Mouse (Mus musculus) stomach, embryonic 14.5 days (tissue): ENCODE measurements at regions not wholly inside any gene's neighbourhood (a gene's known extent, or its start where the extent isn't known, plus 50 kb on each side); places are given as distances from the start of the nearest gene placed in this dataset.

ENCODE experiments used
- ATAC-seq: fragments of 200-750 bp; cut with Nextera tagmentation; 2 replicates; pipeline ENCODE4 v1.8.0; 2017; ENCODE audit warnings: low read depth, moderate TSS enrichment; ENCODE audit not compliant: insufficient number of reproducible peaks, insufficient read depth, low FRiP score
- H3K27ac ChIP-seq: fragments of 300-500 bp; sonication (generic); 2 replicates; pipeline ENCODE4 v1.5.1; 2014; ENCODE audit warnings: mild to moderate bottlenecking, low read length, moderate library complexity, mixed read lengths
- H3K27me3 ChIP-seq: fragments of 300-500 bp; sonication (generic); 2 replicates; pipeline ENCODE4 v1.6.1; 2014; ENCODE audit warnings: low read length, control low read depth, mixed read lengths; ENCODE audit not compliant: control insufficient read depth, insufficient read depth
- H3K36me3 ChIP-seq: fragments of 300-500 bp; sonication (generic); 2 replicates; pipeline ENCODE4 v1.6.1; 2014; ENCODE audit warnings: mild to moderate bottlenecking, control low read depth, low read length, moderate library complexity, mixed read lengths; ENCODE audit not compliant: control insufficient read depth, insufficient read depth
- H3K4me1 ChIP-seq: fragments of 300-500 bp; sonication (generic); 2 replicates; pipeline ENCODE4 v1.6.1; 2014; ENCODE audit warnings: low read length, control low read depth, mixed read lengths; ENCODE audit not compliant: control insufficient read depth, insufficient read depth
- H3K4me2 ChIP-seq: fragments of 300-500 bp; sonication (generic); replicated peaks from 2 replicates; pipeline ENCODE4 v1.6.1; 2014; ENCODE audit warnings: low read depth, low read length, control low read depth
- H3K4me3 ChIP-seq: fragments of 300-500 bp; sonication (generic); 2 replicates; pipeline ENCODE4 v1.5.1; 2014; ENCODE audit warnings: low read depth, low read length, control low read depth
- H3K9ac ChIP-seq: fragments of 300-500 bp; sonication (generic); replicated peaks from 2 replicates; pipeline ENCODE4 v1.6.1; 2014; ENCODE audit warnings: low read depth, mild to moderate bottlenecking, control low read depth, low read length, moderate library complexity, mixed read lengths
- H3K9me3 ChIP-seq: fragments of 300-500 bp; sonication (generic); 2 replicates; pipeline ENCODE4 v1.6.1; 2016; ENCODE audit warnings: low read depth, low read length, control low read depth; ENCODE audit not compliant: control insufficient read depth
- WGBS: fragments of 180-500 bp; shearing (Covaris S2); extraction: QIAGEN DNeasy Blood & Tissue Kit; methylation state at CpG from one replicate; pipeline ENCODE4 v1.1.7; 2014; 5-methylcytosine and 5-hydroxymethylcytosine counted together

- no peaks in the 10 kb centered on the region for H3K9me3 ChIP-seq
- H3K4me2 ChIP-seq = no peak overlapping the region
- WGBS = 53% methylated on average over 4 of the region's 4 CpGs
- H3K36me3 ChIP-seq = no peaks in the 10 kb centered on the region
- no peaks in the 10 kb centered on the region for H3K27me3 ChIP-seq
- ATAC-seq = no peak
- H3K27ac ChIP-seq = no peak overlapping the region
- H3K4me3 ChIP-seq = no peak overlapping the region
- H3K4me1 ChIP-seq = no peaks in the 10 kb centered on the region
- H3K9ac ChIP-seq = no peak overlapping the region
Observed at GRCm38 (mm10) chr14:48053151-48053550, 67.5 kb upstream of the Peli2 start.

- Histone ChIP-seq H3K27me3 (no peaks in the 10 kb centered on the region), H3K4me3 (no peak overlapping the region), H3K4me1 (no peaks in the 10 kb centered on the region), H3K9me3 (no peaks in the 10 kb centered on the region), H3K9ac (no peak overlapping the region), H3K4me2 (no peak overlapping the region), H3K36me3 (no peaks in the 10 kb centered on the region), H3K27ac (no peak overlapping the region)
- WGBS = 67% methylated on average over 3 of the region's 3 CpGs
- no peak for ATAC-seq
Observed at GRCm38 (mm10) chr14:48054719-48055118, 65.9 kb upstream of the Peli2 start.

- H3K9ac ChIP-seq = no peak overlapping the region
- no peak overlapping the region for H3K4me3 ChIP-seq
- WGBS = 91% methylated on average over 2 of the region's 2 CpGs
- H3K4me1 ChIP-seq = no peaks in the 10 kb centered on the region
- H3K27ac ChIP-seq = no peak overlapping the region
- no peak overlapping the region for H3K4me2 ChIP-seq
- ATAC-seq = no peak
- no peaks in the 10 kb centered on the region for H3K9me3 ChIP-seq
- H3K36me3 ChIP-seq = no peaks in the 10 kb centered on the region
- no peaks in the 10 kb centered on the region for H3K27me3 ChIP-seq
Observed at GRCm38 (mm10) chr14:48055861-48056260, 64.8 kb upstream of the Peli2 start.

- no peak overlapping the region for H3K4me3 ChIP-seq
- H3K9me3 ChIP-seq = no peaks in the 10 kb centered on the region
- H3K27me3 ChIP-seq = no peaks in the 10 kb centered on the region
- no peaks in the 10 kb centered on the region for H3K4me1 ChIP-seq
- ATAC-seq = peak; percentile 72; the same call in 1 of the 2 replicates
- no peaks in the 10 kb centered on the region for H3K36me3 ChIP-seq
- no peak overlapping the region for H3K27ac ChIP-seq
- no peak overlapping the region for H3K9ac ChIP-seq
- 76% methylated on average over 9 of the region's 9 CpGs for WGBS
- no peak overlapping the region for H3K4me2 ChIP-seq
Observed at GRCm38 (mm10) chr14:48058234-48058868, 62.3 kb upstream of the Peli2 start.

DNA sequence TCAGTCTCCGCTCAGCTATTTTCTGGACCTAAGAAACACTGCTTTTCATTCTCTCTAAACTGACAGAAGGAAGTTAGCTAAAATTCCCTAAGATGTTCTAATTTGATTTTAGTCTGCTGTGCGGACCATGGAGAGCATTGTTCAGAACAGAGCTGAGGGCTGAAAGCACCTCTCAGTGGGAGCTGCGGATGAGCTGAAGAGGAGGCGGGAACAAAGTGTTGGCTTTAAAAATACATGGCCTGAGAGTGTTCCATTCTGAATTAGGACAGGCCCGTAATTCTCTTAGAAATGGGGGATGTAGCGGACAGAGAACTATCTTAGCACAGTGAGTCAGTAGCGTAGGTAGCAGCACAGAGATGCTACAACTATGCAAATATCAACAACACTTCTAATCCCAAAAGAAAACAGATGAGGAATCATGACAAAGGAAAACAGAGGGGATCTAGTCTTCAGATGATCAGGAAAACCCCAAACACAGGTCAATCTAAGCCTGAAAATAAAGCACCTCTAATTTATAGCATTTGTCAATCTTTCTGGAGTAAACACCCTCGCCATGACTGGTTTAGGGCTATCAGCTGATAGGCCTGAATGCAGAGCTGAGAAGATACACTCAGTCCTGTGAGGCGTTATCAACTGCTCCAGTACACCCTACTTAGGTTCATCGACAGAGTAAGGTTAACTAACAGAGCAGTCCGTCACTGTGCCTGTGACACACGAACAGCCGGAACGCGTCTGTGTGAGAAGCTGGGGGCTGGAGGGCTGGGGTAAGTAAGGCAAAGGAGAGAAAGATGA lies 60.8 kb upstream of the Peli2 start:
- ATAC-seq = no peak

GRCm38 (mm10) chr14:48068641-48069040 lies 52.0 kb upstream of the Peli2 start:
- no peak for ATAC-seq
- H3K9me3 ChIP-seq = no peaks in the 10 kb centered on the region
- H3K36me3 ChIP-seq = no peaks in the 10 kb centered on the region
- H3K4me2 ChIP-seq = no peak overlapping the region
- H3K27me3 ChIP-seq = no peaks in the 10 kb centered on the region
- no peaks in the 10 kb centered on the region for H3K4me1 ChIP-seq
- no peak overlapping the region for H3K4me3 ChIP-seq
- no peak overlapping the region for H3K27ac ChIP-seq
- WGBS = 63% methylated on average over 3 of the region's 3 CpGs
- no peak overlapping the region for H3K9ac ChIP-seq

More for the DNA sequence above, 60.8 kb upstream of the Peli2 start:
- no peaks in the 10 kb centered on the region for H3K27me3 ChIP-seq
- no peak overlapping the region for H3K9ac ChIP-seq
- 65% methylated on average over 15 of the region's 15 CpGs for WGBS
- no peaks in the 10 kb centered on the region for H3K9me3 ChIP-seq
- no peaks in the 10 kb centered on the region for H3K4me1 ChIP-seq
- H3K36me3 ChIP-seq = no peaks in the 10 kb centered on the region
- no peak overlapping the region for H3K27ac ChIP-seq
- H3K4me3 ChIP-seq = no peak overlapping the region
- no peak overlapping the region for H3K4me2 ChIP-seq
